Mouse (Mus musculus): ENCODE data around the gene Fam166b. TPM values are rescaled to one million over a fixed set of nuclear protein-coding genes. Genes with fewer than 3 reads are reported as not detected.

Fam166b gene
- polyA plus RNA-seq, 1 experiment from 2014 or later: 0.25 TPM

GRCm38 (mm10) chr4:43418973-43419656 lies 9.8 kb downstream of the Fam166b start:
- peaks cover 37% of the 10 kb centered on the region for H3K36me3 ChIP-seq (ENCODE audit: control insufficient read depth, insufficient read depth, low read length)
- no peak overlapping the region for H3K9ac ChIP-seq (replicated peaks; ENCODE audit: low read depth, low read length)
- no peaks in the 10 kb centered on the region for H3K4me1 ChIP-seq (ENCODE audit: control insufficient read depth, insufficient read depth, low read length)
- WGBS: 70% methylated on average over 15 of the region's 15 CpGs
- no peak overlapping the region for H3K27ac ChIP-seq (ENCODE audit: low read length)
- no peaks in the 10 kb centered on the region for H3K9me3 ChIP-seq (ENCODE audit: control insufficient read depth, low read depth, low read length)
- H3K4me3 ChIP-seq (ENCODE audit: low read depth, low read length): no peak overlapping the region
- no peaks in the 10 kb centered on the region; the same call in 1 of the 2 replicates for H3K27me3 ChIP-seq (ENCODE audit: control insufficient read depth, insufficient read depth, low read length)
- H3K4me2 ChIP-seq (replicated peaks; ENCODE audit: low read depth, low read length): no peak overlapping the region
- no peak for ATAC-seq (ENCODE audit: insufficient number of reproducible peaks, insufficient read depth, low FRiP score, low read depth)

GRCm38 (mm10) chr4:43418450-43418849 lies 10.5 kb downstream of the Fam166b start:
- no peak overlapping the region for H3K9ac ChIP-seq (replicated peaks; ENCODE audit: low read depth, low read length)
- no peak overlapping the region for H3K27ac ChIP-seq (ENCODE audit: low read length)

GRCm38 (mm10) chr4:43417269-43418062 lies 11.5 kb downstream of the Fam166b start:
- 65% methylated on average over 16 of the region's 16 CpGs for whole genome bisulfite sequencing
- H3K9me3 ChIP-seq (ENCODE audit: control insufficient read depth, low read depth, low read length): no peaks in the 10 kb centered on the region
- no peaks in the 10 kb centered on the region for H3K4me1 ChIP-seq (ENCODE audit: control insufficient read depth, insufficient read depth, low read length)
- no peak for ATAC-seq (ENCODE audit: insufficient number of reproducible peaks, insufficient read depth, low FRiP score, low read depth)
- H3K27me3 ChIP-seq (ENCODE audit: control insufficient read depth, insufficient read depth, low read length): no peaks in the 10 kb centered on the region
- H3K36me3 ChIP-seq (ENCODE audit: control insufficient read depth, insufficient read depth, low read length): peaks cover 22% of the 10 kb centered on the region
- no peak overlapping the region for H3K9ac ChIP-seq (replicated peaks; ENCODE audit: low read depth, low read length)
- no peak overlapping the region for H3K4me2 ChIP-seq (replicated peaks; ENCODE audit: low read depth, low read length)
- no peak overlapping the region for H3K4me3 ChIP-seq (ENCODE audit: low read depth, low read length)
- no peak overlapping the region for H3K27ac ChIP-seq (ENCODE audit: low read length)

More at GRCm38 (mm10) chr4:43418450-43418849, 10.5 kb downstream of the Fam166b start:
- H3K9me3 ChIP-seq (ENCODE audit: control insufficient read depth, low read depth, low read length): no peaks in the 10 kb centered on the region
- H3K4me2 ChIP-seq (replicated peaks; ENCODE audit: low read depth, low read length): no peak overlapping the region
- 65% methylated on average over 4 of the region's 4 CpGs for WGBS
- H3K4me1 ChIP-seq (ENCODE audit: control insufficient read depth, insufficient read depth, low read length): no peaks in the 10 kb centered on the region
- H3K4me3 ChIP-seq (ENCODE audit: low read depth, low read length): no peak overlapping the region
- no peaks in the 10 kb centered on the region for H3K27me3 ChIP-seq (ENCODE audit: control insufficient read depth, insufficient read depth, low read length)
- ATAC-seq (ENCODE audit: insufficient number of reproducible peaks, insufficient read depth, low FRiP score, low read depth): no peak
- H3K36me3 ChIP-seq (ENCODE audit: control insufficient read depth, insufficient read depth, low read length): peaks cover 30% of the 10 kb centered on the region

GRCm38 (mm10) chr4:43416071-43416490 lies 12.9 kb downstream of the Fam166b start:
- ATAC-seq (ENCODE audit: insufficient number of reproducible peaks, insufficient read depth, low FRiP score, low read depth): no peak
- no peak overlapping the region for H3K4me2 ChIP-seq (replicated peaks; ENCODE audit: low read depth, low read length)
- H3K9ac ChIP-seq (replicated peaks; ENCODE audit: low read depth, low read length): no peak overlapping the region
- no peaks in the 10 kb centered on the region for H3K9me3 ChIP-seq (ENCODE audit: control insufficient read depth, low read depth, low read length)
- H3K4me1 ChIP-seq (ENCODE audit: control insufficient read depth, insufficient read depth, low read length): no peaks in the 10 kb centered on the region
- no peak overlapping the region for H3K27ac ChIP-seq (ENCODE audit: low read length)
- H3K36me3 ChIP-seq (ENCODE audit: control insufficient read depth, insufficient read depth, low read length): peaks cover 15% of the 10 kb centered on the region; the same call in 1 of the 2 replicates
- H3K4me3 ChIP-seq (ENCODE audit: low read depth, low read length): no peak overlapping the region
- H3K27me3 ChIP-seq (ENCODE audit: control insufficient read depth, insufficient read depth, low read length): no peaks in the 10 kb centered on the region
- 92% methylated on average over 22 of the region's 22 CpGs for WGBS

GRCm38 (mm10) chr4:43415221-43416070 lies 13.5 kb downstream of the Fam166b start:
- H3K9me3 ChIP-seq (ENCODE audit: control insufficient read depth, low read depth, low read length): no peaks in the 10 kb centered on the region
- no peak overlapping the region for H3K9ac ChIP-seq (replicated peaks; ENCODE audit: low read depth, low read length)
- H3K4me2 ChIP-seq (replicated peaks; ENCODE audit: low read depth, low read length): no peak overlapping the region
- 90% methylated on average over 29 of the region's 29 CpGs for WGBS
- H3K4me1 ChIP-seq (ENCODE audit: control insufficient read depth, insufficient read depth, low read length): no peaks in the 10 kb centered on the region
- H3K27ac ChIP-seq (ENCODE audit: low read length): no peak overlapping the region
- no peak overlapping the region for H3K4me3 ChIP-seq (ENCODE audit: low read depth, low read length)
- no peaks in the 10 kb centered on the region for H3K27me3 ChIP-seq (ENCODE audit: control insufficient read depth, insufficient read depth, low read length)
- peaks cover 15% of the 10 kb centered on the region; the same call in 1 of the 2 replicates for H3K36me3 ChIP-seq (ENCODE audit: control insufficient read depth, insufficient read depth, low read length)
- no peak for ATAC-seq (ENCODE audit: insufficient number of reproducible peaks, insufficient read depth, low FRiP score, low read depth)

GRCm38 (mm10) chr4:43414761-43415160 lies 14.2 kb downstream of the Fam166b start:
- no peak overlapping the region for H3K4me3 ChIP-seq (ENCODE audit: low read depth, low read length)
- H3K36me3 ChIP-seq (ENCODE audit: control insufficient read depth, insufficient read depth, low read length): peaks cover 15% of the 10 kb centered on the region; the same call in 1 of the 2 replicates
- ATAC-seq (ENCODE audit: insufficient number of reproducible peaks, insufficient read depth, low FRiP score, low read depth): no peak
- H3K4me1 ChIP-seq (ENCODE audit: control insufficient read depth, insufficient read depth, low read length): no peaks in the 10 kb centered on the region
- no peak overlapping the region for H3K4me2 ChIP-seq (replicated peaks; ENCODE audit: low read depth, low read length)
- H3K27ac ChIP-seq (ENCODE audit: low read length): no peak overlapping the region
- 91% methylated on average over 14 of the region's 14 CpGs for WGBS
- H3K27me3 ChIP-seq (ENCODE audit: control insufficient read depth, insufficient read depth, low read length): no peaks in the 10 kb centered on the region
- H3K9me3 ChIP-seq (ENCODE audit: control insufficient read depth, low read depth, low read length): no peaks in the 10 kb centered on the region
- H3K9ac ChIP-seq (replicated peaks; ENCODE audit: low read depth, low read length): no peak overlapping the region

- peak overlapping the region; percentile 48; the same call in 1 of the 2 replicates for H3K9ac ChIP-seq (replicated peaks; ENCODE audit: low read depth, low read length)
- 69% methylated on average over 12 of the region's 12 CpGs for WGBS
Measured at GRCm38 (mm10) chr4:43407071-43407920, 21.6 kb downstream of the Fam166b start.

More at GRCm38 (mm10) chr4:43407071-43407920, 21.6 kb downstream of the Fam166b start:
- H3K27ac ChIP-seq (ENCODE audit: low read length): peak overlapping the region; percentile 81; the same call in 1 of the 2 replicates
- H3K9me3 ChIP-seq (ENCODE audit: control insufficient read depth, low read depth, low read length): no peaks in the 10 kb centered on the region
- H3K4me3 ChIP-seq (ENCODE audit: low read depth, low read length): peak overlapping the region; percentile 40
- no peaks in the 10 kb centered on the region for H3K36me3 ChIP-seq (ENCODE audit: control insufficient read depth, insufficient read depth, low read length)
- peaks cover 21% of the 10 kb centered on the region for H3K4me1 ChIP-seq (ENCODE audit: control insufficient read depth, insufficient read depth, low read length)
- H3K27me3 ChIP-seq (ENCODE audit: control insufficient read depth, insufficient read depth, low read length): no peaks in the 10 kb centered on the region
- H3K4me2 ChIP-seq (replicated peaks; ENCODE audit: low read depth, low read length): peak overlapping the region; percentile 61
- no peak for ATAC-seq (ENCODE audit: insufficient number of reproducible peaks, insufficient read depth, low FRiP score, low read depth)
